ENCODE assay signal across 11 mouse cellular contexts in the genomic region with DNA sequence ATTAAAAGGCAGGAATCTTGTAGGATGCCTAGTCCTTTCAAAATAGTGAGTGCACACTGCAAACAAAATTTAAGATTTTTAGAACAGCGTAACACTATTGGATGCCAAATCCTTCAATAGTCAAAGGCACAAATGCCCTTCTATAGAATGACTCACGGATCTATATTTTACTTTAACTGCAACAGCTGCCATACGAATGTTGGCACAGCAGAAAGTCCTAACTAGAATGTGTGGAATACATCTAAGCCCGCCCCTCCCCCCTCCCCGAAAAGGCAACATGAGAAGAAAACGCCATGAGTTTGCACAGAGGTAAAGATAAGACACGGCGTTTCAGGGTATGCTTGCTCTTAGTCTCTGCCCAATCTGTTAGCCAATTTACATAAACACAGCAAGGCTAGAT.
"Had no signal": no experiment of that assay in that cellular context is flagged by ENCODE, and none has a peak within 500 bp of the region (broad histone marks: within the 10 kb centered on the region; RNA-seq: fewer than 3 reads in every experiment).

No protein-coding gene starts in this region.

- DNase-seq: lung, adult 18-20 months; lung, embryonic 14.5 days; lung, postnatal 10 days; lung, postnatal 4 days; midbrain, embryonic 14.5 days; retina, postnatal 1 day; right cerebral cortex, adult 18-20 months; spleen, adult 18-20 months; thymus, adult 2 months; thymus, postnatal 25 days; thymus, postnatal 4 days had no signal
